Mouse (Mus musculus) intestine, postnatal 0 days (tissue): ENCODE measurements around the gene Dnajc5. TPM values are rescaled to one million over a fixed set of nuclear protein-coding genes. Genes with fewer than 3 reads are reported as not detected.

Experiments
- ATAC-seq: fragments of 200-750 bp; cut with Nextera tagmentation; 2 replicates; pipeline ENCODE4 v1.8.0; 2017; ENCODE audit warnings: mild to moderate bottlenecking, moderate TSS enrichment, moderate library complexity
- H3K27ac ChIP-seq: fragments of 300-500 bp; sonication (generic); 2 replicates; pipeline ENCODE4 v1.5.1; 2014; ENCODE audit warnings: mild to moderate bottlenecking, low read depth, low read length, moderate library complexity
- H3K27me3 ChIP-seq: fragments of 300-500 bp; sonication (generic); replicated peaks from 2 replicates; pipeline ENCODE4 v1.6.1; 2014; ENCODE audit warnings: low read length, mixed read lengths; ENCODE audit not compliant: control insufficient read depth, insufficient read depth
- H3K36me3 ChIP-seq: fragments of 300-500 bp; sonication (generic); 2 replicates; pipeline ENCODE4 v1.6.1; 2014; ENCODE audit warnings: mild to moderate bottlenecking, moderate library complexity; ENCODE audit not compliant: control insufficient read depth, insufficient read depth
- H3K4me1 ChIP-seq: fragments of 300-500 bp; sonication (generic); replicated peaks from 2 replicates; pipeline ENCODE4 v1.6.1; 2014; ENCODE audit warnings: antibody characterized with exemption, low read length, mixed read lengths; ENCODE audit not compliant: control insufficient read depth, insufficient read depth
- H3K4me2 ChIP-seq: fragments of 300-500 bp; sonication (generic); replicated peaks from 2 replicates; pipeline ENCODE4 v1.6.1; 2014; ENCODE audit warnings: low read depth, mild to moderate bottlenecking, moderate library complexity
- H3K4me3 ChIP-seq: fragments of 300-500 bp; sonication (generic); 2 replicates; pipeline ENCODE4 v1.5.1; 2014; ENCODE audit warnings: low read depth, low read length
- H3K9ac ChIP-seq: fragments of 300-500 bp; sonication (generic); 2 replicates; pipeline ENCODE4 v1.6.1; 2014; ENCODE audit warnings: mild to moderate bottlenecking, low read depth, low read length
- H3K9me3 ChIP-seq: fragments of 300-500 bp; sonication (generic); 2 replicates; pipeline ENCODE4 v1.6.1; 2016; ENCODE audit warnings: mixed run types; ENCODE audit not compliant: control insufficient read depth
- CTCF ChIP-seq: sonication (generic); IDR thresholded peaks from 2 replicates; pipeline ENCODE4 v1.5.1; 2016; ENCODE audit warnings: low read depth, mild to moderate bottlenecking, control low read depth, antibody characterized with exemption, moderate library complexity
- WGBS: fragments of 180-500 bp; shearing (Covaris S2); extraction: QIAGEN DNeasy Blood & Tissue Kit; methylation state at CpG from one replicate; pipeline ENCODE4 v1.1.7; 2014; 5-methylcytosine and 5-hydroxymethylcytosine counted together
- polyA plus RNA-seq: library from polyadenylated mRNA; unstranded; fragments of >200 nt; fragmentation: Nextera tagmentation; extraction: Ambion mirVana; gene quantifications from 2 replicates; pipeline ENCODE4 v1.2.1, GENCODE M21; 2015

Dnajc5 gene
- polyA plus RNA-seq, 1 experiment from 2014 or later: 62.9 TPM

DNA sequence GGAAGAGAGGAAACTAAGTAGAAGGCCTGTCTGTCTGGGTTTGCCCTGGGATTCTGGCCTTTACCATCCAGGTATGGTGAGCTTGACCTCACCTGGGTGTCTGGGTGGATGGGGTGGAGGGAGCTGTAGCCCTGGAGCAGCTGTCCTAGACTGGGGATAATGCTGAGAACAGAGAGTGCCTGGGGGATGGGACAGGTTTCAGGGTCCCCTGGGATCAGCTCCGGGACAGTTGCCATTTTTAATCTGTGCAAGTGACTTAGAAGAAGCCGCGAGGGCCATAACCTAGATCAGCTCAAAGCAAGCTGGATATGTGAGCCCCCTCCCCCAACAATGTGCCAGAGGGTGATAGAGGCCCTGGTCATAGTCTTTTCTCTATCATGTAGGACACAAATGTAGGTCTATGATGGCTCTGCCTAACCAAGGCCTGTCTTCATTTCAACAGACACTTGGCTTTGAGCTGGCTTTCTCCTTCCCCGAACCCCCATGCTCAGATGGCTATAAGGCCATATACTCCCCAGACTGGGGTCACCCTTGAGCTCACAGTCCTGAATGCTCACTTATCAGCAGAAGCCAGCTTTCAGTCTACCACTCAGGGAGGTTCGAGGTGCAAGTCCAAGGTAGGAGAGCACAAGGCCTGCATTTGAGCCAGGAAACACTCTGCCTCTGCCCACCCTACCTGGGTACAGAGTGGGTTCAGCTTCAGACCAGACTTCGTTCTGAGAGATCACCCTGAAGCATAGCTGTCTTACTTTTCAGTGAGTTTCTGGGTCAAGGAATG lies 35.6 kb upstream of the Dnajc5 start:
- no peak overlapping the region for H3K4me3 ChIP-seq
- H3K9ac ChIP-seq: no peak overlapping the region
- 80% methylated on average over 6 of the region's 6 CpGs for WGBS
- H3K4me2 ChIP-seq: no peak overlapping the region
- H3K9me3 ChIP-seq: no peaks in the 10 kb centered on the region
- H3K27ac ChIP-seq: no peak overlapping the region
- no peaks in the 10 kb centered on the region; the same call in 1 of the 2 replicates for H3K27me3 ChIP-seq
- 0 out of 2 replicates have a peak, but pooled peaks cover 3% of the 10 kb centered on the region for H3K4me1 ChIP-seq
- no peak for ATAC-seq
- no peaks in the 10 kb centered on the region; the same call in 1 of the 2 replicates for H3K36me3 ChIP-seq
- TF ChIP-seq CTCF: no peak

DNA sequence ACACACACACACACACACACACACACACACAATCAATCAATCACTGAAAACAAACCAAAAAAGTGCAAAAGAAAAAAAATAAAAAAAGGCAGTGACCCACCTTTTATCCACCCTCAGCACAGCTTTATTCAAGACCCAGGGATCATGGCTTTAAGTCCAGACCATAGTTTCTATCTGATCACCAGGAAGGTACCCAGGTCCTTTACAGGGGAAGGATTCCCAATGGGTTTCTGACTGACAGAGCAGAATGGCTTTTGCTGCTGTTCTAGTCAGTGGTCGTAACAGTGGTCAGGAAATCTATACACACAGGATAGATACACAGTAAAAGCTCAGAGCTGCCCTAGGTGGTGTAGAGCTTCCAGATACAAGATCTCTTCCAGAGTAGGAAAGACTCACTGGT lies 34.5 kb upstream of the Dnajc5 start:
- H3K4me3 ChIP-seq: no peak overlapping the region
- no peak for ATAC-seq
- no peaks in the 10 kb centered on the region for H3K9me3 ChIP-seq
- H3K27me3 ChIP-seq: no peaks in the 10 kb centered on the region; the same call in 1 of the 2 replicates
- no peaks in the 10 kb centered on the region; the same call in 1 of the 2 replicates for H3K36me3 ChIP-seq
- H3K4me1 ChIP-seq: 0 out of 2 replicates have a peak, but pooled peaks cover 3% of the 10 kb centered on the region
- 32% methylated on average over 1 of the region's 1 CpGs for WGBS
- TF ChIP-seq CTCF: no peak
- no peak overlapping the region for H3K27ac ChIP-seq
- H3K4me2 ChIP-seq: no peak overlapping the region
- H3K9ac ChIP-seq: no peak overlapping the region

DNA sequence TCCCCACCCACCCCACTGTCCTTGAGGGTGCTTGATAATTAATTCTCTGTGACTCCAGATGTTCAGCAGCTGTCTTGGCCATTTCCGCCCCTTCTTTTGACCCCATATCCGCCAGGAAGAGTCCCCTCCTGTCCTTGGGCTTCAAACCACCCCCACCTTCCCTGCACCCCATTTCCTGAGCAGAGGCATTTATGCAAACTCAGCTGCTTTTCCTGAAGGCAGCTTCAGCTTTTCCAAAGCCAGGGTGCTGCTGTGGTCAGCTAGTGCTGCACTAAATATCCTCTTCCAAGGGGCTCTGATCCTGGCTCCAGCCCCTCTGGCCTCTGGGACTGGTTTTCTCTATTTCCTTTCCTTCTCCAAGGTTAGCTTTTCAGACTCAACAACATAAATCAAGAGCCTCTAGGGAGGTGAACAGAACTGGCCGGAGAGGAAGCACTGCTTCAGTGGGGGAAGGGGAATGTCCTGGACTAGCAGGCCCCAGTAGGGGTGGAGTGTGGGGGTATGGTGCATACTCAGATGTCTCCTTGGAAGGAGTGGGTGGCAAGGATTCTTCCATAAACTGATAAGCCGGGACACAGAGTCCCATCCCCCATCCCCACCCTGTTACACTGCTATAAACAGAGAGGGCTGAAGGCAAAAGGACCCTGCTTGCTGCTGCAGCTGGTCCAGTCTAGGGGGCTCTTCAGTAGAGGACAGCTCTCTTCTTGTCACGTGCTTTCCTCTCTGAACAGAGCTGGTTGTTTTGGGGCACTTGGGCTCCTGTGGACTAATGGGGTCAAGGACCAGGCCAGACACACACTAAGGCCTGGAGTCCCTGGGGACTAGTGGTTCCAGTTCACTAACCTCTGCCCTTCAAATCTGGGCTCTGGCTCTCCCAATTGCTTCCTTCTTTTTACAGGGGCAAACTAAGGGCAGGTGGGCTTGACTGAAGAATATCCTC lies 32.7 kb upstream of the Dnajc5 start:
- Histone ChIP-seq H3K4me3 (no peak overlapping the region), H3K4me1 (0 out of 2 replicates have a peak, but pooled peaks cover 3% of the 10 kb centered on the region), H3K4me2 (no peak overlapping the region), H3K27ac (peak overlapping the region; percentile 46), H3K27me3 (no peaks in the 10 kb centered on the region; the same call in 1 of the 2 replicates), H3K9me3 (no peaks in the 10 kb centered on the region), H3K9ac (no peak overlapping the region), H3K36me3 (no peaks in the 10 kb centered on the region; the same call in 1 of the 2 replicates)
- TF ChIP-seq CTCF: no peak
- 24% methylated on average over 5 of the region's 5 CpGs for WGBS
- ATAC-seq: peak; percentile 32

DNA sequence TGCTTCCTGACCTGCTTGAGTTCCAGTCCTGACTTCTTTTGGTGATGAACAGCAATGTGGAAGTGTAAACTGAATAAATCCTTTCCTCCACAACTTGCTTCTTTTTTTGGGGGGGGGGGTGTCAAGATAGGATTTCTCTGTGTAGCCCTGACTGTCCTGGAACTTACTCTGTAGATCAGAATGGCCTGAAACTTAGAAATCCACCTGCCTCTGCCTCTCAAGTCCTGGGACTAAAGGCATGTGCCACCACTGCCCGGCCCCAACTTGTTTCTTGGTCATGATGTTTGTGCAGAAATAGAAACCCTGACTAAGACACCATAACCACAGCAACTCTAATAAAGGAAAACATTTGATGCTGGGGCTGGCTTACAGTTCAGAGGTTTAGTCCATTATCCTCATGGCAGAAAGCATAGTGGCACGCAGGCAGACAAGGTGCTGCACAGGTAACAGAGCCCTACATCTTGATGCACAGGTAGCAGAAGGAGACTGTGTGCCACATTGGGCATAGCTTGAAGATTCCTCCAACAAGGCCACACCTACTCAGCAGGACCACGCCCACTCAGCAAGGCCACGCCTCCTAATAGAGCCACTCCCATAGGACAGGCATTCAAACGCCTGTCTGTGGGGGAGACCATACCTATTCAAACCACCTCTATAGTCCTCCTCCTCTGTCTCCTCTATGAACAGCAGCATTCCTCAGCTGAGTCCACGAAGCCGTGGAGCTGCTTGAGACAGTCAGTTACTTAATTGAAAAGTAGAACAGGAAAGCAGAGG lies 28.7 kb upstream of the Dnajc5 start:
- no peak overlapping the region for H3K27ac ChIP-seq
- WGBS: 27% methylated on average over 7 of the region's 7 CpGs
- no peaks in the 10 kb centered on the region for H3K4me1 ChIP-seq

DNA sequence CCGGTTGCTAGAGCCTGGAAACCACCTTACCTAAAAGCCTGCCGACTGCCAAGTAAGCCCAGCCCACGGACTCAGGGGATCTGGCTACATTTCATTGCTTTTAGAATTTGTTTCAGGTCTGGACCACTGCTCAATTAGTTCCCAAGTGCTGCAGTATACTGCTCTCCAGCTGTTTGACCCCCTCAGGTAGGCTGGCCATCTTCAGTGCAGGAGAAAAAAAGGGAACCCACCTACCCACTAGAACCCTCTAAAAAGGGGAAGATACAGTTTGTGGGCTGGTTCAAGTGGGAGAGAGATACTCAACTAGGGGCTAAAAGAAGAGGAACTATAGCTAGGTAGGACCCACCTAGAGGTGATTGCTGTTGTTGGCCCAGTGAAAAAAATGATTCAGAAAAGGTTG lies 28.1 kb upstream of the Dnajc5 start:
- Histone ChIP-seq H3K27ac (no peak overlapping the region), H3K4me3 (no peak overlapping the region), H3K4me1 (no peaks in the 10 kb centered on the region), H3K4me2 (no peak overlapping the region), H3K9me3 (no peaks in the 10 kb centered on the region), H3K36me3 (no peaks in the 10 kb centered on the region), H3K9ac (no peak overlapping the region), H3K27me3 (no peaks in the 10 kb centered on the region)
- TF ChIP-seq CTCF: no peak
- ATAC-seq: no peak
- WGBS: 48% methylated on average over 3 of the region's 3 CpGs

More for the DNA sequence above, 28.7 kb upstream of the Dnajc5 start:
- no peak overlapping the region for H3K4me2 ChIP-seq
- TF ChIP-seq CTCF: no peak
- ATAC-seq: no peak
- H3K36me3 ChIP-seq: no peaks in the 10 kb centered on the region
- no peaks in the 10 kb centered on the region for H3K27me3 ChIP-seq
- H3K4me3 ChIP-seq: no peak overlapping the region
- no peak overlapping the region for H3K9ac ChIP-seq
- H3K9me3 ChIP-seq: no peaks in the 10 kb centered on the region
